Mouse (Mus musculus): Measurements from ENCODE around the gene Mindy1.

Mindy1 gene

GRCm38 (mm10) chr3:95281216-95282126, at the start of gene Mindy1, which contains the start of gene Prune1:
Mindy1 (plus strand) TSS chr3:95281345.
Prune1 (minus strand) TSS chr3:95282076.
- peak; percentile 98 for DNase-seq (ENCODE audit: low read depth, low spot score)

- no peak for DNase-seq (ENCODE audit: low read depth, low spot score)
Observed at GRCm38 (mm10) chr3:95232771-95233170, 48.4 kb upstream of the Mindy1 start.

GRCm38 (mm10) chr3:95233303-95233980, 47.7 kb upstream of the Mindy1 start:
- DNase-seq (ENCODE audit: low read depth, low spot score): no peak

- no peak for DNase-seq (ENCODE audit: low read depth, low spot score)
Observed at GRCm38 (mm10) chr3:95235386-95236301, 45.5 kb upstream of the Mindy1 start.

GRCm38 (mm10) chr3:95237541-95238099, 43.5 kb upstream of the Mindy1 start:
- no peak for DNase-seq (ENCODE audit: low read depth, low spot score)

GRCm38 (mm10) chr3:95239022-95239421, 42.1 kb upstream of the Mindy1 start:
- DNase-seq (ENCODE audit: low read depth, low spot score): peak; percentile 40

- DNase-seq (ENCODE audit: low read depth, low spot score): no peak
Observed at GRCm38 (mm10) chr3:95239971-95240370, 41.2 kb upstream of the Mindy1 start.

GRCm38 (mm10) chr3:95240900-95241299, 40.2 kb upstream of the Mindy1 start:
- DNase-seq (ENCODE audit: low read depth, low spot score): no peak

- no peak for DNase-seq (ENCODE audit: low read depth, low spot score)
Observed at GRCm38 (mm10) chr3:95241498-95241897, 39.6 kb upstream of the Mindy1 start, which contains the start of gene Gm128. Gm128 (minus strand) TSS chr3:95241598.

GRCm38 (mm10) chr3:95243086-95243485, 38.1 kb upstream of the Mindy1 start:
- DNase-seq (ENCODE audit: low read depth, low spot score): no peak

GRCm38 (mm10) chr3:95246465-95247231, 34.5 kb upstream of the Mindy1 start:
- DNase-seq (ENCODE audit: low read depth, low spot score): no peak

- DNase-seq (ENCODE audit: low read depth, low spot score): no peak
Observed at GRCm38 (mm10) chr3:95247660-95248336, 33.3 kb upstream of the Mindy1 start.

- DNase-seq (ENCODE audit: low read depth, low spot score): no peak
Observed at GRCm38 (mm10) chr3:95250361-95250760, 30.8 kb upstream of the Mindy1 start.

- DNase-seq (ENCODE audit: low read depth, low spot score): no peak
Observed at GRCm38 (mm10) chr3:95250783-95251424, 30.2 kb upstream of the Mindy1 start, which contains the start of gene Bnipl. Bnipl (minus strand) TSS chr3:95251193.

- DNase-seq (ENCODE audit: low read depth, low spot score): no peak
Observed at GRCm38 (mm10) chr3:95256931-95257330, 24.2 kb upstream of the Mindy1 start.

GRCm38 (mm10) chr3:95261975-95262374, 19.2 kb upstream of the Mindy1 start:
- DNase-seq (ENCODE audit: low read depth, low spot score): no peak

GRCm38 (mm10) chr3:95263089-95263739, 17.9 kb upstream of the Mindy1 start:
- peak; percentile 85 for DNase-seq (ENCODE audit: low read depth, low spot score)

- DNase-seq (ENCODE audit: low read depth, low spot score): no peak
Observed at GRCm38 (mm10) chr3:95264724-95265123, 16.4 kb upstream of the Mindy1 start.

GRCm38 (mm10) chr3:95266052-95266451, 15.1 kb upstream of the Mindy1 start:
- no peak for DNase-seq (ENCODE audit: low read depth, low spot score)
